Mouse (Mus musculus): ENCODE results near the gene Astn1. TPM values are rescaled to one million over a fixed set of nuclear protein-coding genes. Genes with fewer than 3 reads are reported as not detected.

The Astn1 gene
- polyA plus RNA-seq, 1 experiment = 0.46 TPM

- H3K27ac ChIP-seq (ENCODE audit: insufficient read depth, low read length) = no peak overlapping the region
- H3K4me1 ChIP-seq (ENCODE audit: control insufficient read depth, insufficient read depth, low read length) = peaks cover 2% of the 10 kb centered on the region; the same call in 1 of the 2 replicates
- no peak overlapping the region for H3K4me3 ChIP-seq (ENCODE audit: insufficient read depth, low read length)
- TF ChIP-seq CTCF (IDR thresholded peaks at IDR 0.05; ENCODE audit: borderline replicate concordance, insufficient read depth, low read length) = no peak
- no peak for TF ChIP-seq POLR2A (IDR thresholded peaks at IDR 0.05; ENCODE audit: low read depth, low read length)
These were observed 378.2 kb downstream of the Astn1 start for GRCm38 (mm10) chr1:158740161-158740766.

- Histone ChIP-seq H3K4me1 (ENCODE audit: control insufficient read depth, insufficient read depth, low read length) (no peaks in the 10 kb centered on the region), H3K4me3 (ENCODE audit: insufficient read depth, low read length) (no peak overlapping the region), H3K27ac (ENCODE audit: insufficient read depth, low read length) (no peak overlapping the region)
- TF ChIP-seq CTCF (IDR thresholded peaks at IDR 0.05; ENCODE audit: borderline replicate concordance, insufficient read depth, low read length) = no peak
- no peak for TF ChIP-seq POLR2A (IDR thresholded peaks at IDR 0.05; ENCODE audit: low read depth, low read length)
These were observed 378.9 kb downstream of the Astn1 start for GRCm38 (mm10) chr1:158740949-158741348.

Other genes starting within 250 kb of the Astn1 start
- gene Brinp2, start 5.9 kb upstream of the Astn1 start, polyA plus RNA-seq (2011; ENCODE audit: insufficient read length, low read depth, missing spikeins) = not detected in 2 replicates